Mouse (Mus musculus): Measurements from ENCODE around the gene Card6.
"Not testable (repeated sequence)": the region's sequence is repeated elsewhere in the genome, so short reads cannot be mapped to it uniquely, and the experiment has no call there.

Card6 gene

DNA sequence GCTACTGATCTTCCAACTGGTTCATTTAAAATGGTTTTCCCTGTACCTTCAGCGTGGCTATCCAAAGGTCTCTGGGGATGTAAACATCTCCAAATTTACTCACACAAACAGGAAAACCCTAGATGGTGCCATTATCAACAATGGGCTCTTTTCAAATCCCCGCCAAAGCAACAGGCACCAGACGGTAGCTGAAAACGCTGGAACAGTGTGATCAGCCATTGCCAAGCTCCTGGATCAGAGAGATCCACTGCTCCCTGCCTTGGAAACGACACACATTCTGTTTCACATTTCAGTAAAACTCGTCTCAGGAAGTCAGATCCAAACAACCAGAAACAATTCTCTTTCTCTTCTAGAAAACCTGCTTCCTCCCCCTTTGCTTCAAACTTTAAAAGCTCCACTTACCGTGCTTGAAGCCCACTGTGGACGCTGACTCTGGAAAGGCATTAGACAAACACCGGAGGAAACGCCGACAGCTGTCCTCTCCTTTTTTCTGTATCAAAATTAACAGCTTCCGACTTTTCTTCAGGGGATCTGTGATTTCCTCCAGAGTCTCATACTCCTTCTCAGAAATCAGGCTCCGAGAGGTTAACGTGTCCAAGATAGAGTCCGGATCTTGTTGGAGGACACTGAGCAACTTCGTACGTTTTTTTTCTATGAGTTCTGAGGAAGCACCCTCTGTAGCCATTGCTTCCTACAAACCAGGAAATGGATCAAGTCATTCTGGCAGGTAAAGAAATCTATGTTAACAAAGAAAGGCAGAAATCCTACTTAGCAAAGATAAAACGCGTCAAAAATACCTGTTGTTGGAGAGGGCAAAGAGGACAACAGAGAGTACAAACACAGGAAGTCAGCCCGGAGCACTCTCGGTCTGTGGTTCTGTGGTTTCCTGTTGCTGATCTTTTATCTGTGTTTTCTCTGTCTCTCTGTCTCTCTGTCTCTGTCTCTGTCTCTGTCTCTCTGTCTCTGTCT lies at the start of gene Card6:
Card6 (minus strand) TSS at position 854 of the 969 bp plus-strand sequence.
- DNase-seq = peak; percentile 30

DNA sequence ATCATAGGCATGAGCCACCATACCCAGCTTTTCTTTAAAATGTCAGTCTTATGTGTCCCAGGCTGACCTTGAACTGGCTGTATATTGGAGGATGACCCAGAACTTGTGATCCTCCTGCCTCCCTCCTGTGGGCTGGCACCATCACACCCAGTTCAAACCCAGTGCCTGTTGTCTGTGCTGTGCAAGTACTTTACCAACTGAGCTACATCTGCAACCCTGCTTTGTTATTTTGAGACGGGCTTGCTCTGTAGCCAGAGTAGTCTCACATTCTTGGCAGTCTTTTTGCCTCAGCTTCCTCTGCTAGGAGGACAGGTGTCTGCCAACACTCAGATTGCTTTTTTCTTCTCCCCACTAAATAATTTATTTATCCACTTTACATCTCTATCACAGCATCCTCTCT lies 49.0 kb upstream of the Card6 start:
- no peak for DNase-seq

DNA sequence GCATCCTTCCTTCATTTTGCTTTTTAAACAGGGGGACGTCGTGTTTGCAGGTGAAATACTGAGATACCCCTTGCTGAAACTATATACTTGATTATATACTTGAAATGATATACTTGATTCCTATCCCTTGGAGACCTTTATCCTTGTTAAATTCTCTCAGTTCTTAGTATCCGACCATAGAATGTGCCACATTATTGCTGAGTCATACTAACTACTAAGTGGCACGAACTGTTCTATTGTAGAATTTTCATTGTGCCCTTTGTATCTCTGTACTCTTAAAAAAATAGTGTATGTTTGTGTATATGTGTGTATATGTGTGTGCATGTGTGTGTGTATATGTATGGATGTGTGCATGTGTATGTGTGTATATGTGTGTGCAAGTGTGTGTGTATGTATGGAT lies 48.0 kb upstream of the Card6 start:
- no peak for DNase-seq

DNA sequence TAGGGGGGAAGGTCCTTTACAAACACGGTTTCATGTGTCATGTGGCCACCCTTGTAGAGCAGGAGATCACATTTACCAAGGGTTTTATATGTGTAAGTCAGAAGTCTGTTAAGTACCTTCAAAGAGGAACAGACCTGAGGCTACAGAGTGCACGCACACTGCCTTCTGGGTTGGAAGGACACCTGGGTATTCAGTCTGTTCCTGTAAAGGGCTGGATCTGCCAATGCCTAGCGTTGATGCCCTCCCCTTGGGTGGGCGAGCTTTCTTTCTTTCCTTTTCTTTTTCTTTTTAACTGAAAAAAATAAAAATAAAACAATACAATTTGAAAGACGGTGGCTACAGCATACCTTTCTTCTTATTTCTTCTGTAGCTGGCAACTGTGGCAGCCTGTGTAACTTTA lies 46.8 kb upstream of the Card6 start:
- no peak for DNase-seq

DNA sequence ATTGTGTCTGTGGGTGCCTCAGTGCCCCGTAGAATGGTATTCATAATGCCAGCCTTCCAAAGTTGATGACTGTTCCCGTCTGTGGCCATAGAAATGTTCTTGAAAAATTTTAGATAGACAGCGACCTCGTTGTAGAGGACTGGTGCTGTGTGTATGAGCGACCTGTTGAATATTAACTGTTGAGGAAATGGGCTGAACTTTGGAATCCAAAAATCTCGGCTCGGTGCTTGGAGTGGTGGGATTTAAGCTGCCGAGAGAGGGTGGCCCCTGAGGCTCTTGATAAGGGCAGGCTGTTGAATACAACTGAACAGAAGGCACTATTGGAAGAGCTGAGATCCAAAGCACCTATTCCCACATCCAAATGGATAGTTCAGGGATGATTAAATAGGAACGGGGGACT lies 46.3 kb upstream of the Card6 start:
- DNase-seq = no peak

DNA sequence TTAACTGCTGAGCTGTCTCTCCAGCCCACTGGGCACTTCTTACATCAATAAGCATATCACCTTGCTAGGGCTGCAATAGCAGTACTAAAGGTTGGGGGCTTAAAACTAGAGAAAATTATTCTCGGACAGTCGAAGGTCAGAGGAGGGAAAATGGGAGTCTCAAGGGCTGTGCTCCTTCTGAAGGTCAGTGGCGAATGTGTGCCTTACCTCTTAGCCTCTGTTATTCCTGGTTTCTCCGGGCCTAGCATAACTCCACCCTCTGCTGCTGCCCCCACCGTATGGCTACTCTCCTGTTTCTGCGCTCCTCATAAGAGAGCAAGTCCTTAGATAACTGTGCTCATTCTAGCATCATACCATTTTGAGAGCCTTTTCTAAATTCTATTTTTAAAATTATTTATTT lies 43.8 kb upstream of the Card6 start:
- no peak for DNase-seq

DNA sequence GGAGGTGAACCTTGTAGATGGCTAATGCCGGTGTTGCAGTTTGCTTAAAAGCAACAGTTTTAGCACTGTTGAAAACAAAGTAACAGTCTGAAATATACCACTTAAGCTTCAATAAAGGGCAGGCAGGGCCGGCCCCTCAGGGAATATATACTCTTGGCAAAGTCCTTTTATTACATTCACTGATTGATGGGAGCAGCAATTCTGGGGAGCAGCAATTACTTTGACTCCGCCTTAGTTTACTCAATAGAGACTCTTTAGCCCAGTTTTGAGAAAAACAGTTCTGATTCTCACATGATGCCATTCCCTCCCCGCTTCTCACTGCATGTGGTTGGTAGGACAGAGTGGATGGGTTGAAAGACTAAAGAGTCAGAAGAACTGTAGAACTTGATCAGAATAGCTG lies 40.8 kb upstream of the Card6 start:
- no peak for DNase-seq

DNA sequence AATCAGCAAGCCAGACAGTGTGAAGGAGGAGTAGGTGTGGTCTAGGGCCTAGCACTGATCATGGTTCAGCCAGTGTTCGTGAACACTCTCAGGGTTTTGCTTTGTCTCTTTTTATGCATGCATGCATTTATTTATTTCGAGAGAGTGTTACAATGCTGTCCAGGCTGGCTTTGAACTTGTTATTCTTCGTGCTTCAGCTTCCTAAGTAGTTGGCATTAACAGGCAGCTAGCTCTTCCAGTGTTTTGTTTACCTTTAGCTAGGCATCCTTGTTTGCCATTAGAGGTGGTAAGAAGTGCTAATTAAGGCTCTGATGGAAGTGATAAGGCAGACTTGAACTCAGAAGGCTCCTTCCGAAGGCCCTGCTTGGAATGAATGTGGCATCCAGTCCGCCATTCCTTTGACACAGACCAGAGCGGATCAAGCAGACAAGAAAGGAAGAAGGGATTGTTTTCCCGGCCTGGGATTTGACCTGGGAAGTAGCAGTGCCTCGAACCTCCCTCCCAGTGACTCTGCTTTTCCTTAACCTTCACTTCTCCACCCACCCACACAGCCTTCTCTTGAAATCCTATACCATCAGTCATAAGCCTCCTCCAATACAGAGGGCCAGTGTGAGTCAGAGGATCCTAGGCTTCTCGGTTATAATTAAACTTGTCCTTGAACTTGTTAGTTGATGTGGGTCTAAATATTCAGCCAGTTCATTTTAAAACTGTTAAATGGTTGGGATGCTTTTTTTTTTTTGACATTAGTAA lies 37.0 kb upstream of the Card6 start:
- DNase-seq = no peak

DNA sequence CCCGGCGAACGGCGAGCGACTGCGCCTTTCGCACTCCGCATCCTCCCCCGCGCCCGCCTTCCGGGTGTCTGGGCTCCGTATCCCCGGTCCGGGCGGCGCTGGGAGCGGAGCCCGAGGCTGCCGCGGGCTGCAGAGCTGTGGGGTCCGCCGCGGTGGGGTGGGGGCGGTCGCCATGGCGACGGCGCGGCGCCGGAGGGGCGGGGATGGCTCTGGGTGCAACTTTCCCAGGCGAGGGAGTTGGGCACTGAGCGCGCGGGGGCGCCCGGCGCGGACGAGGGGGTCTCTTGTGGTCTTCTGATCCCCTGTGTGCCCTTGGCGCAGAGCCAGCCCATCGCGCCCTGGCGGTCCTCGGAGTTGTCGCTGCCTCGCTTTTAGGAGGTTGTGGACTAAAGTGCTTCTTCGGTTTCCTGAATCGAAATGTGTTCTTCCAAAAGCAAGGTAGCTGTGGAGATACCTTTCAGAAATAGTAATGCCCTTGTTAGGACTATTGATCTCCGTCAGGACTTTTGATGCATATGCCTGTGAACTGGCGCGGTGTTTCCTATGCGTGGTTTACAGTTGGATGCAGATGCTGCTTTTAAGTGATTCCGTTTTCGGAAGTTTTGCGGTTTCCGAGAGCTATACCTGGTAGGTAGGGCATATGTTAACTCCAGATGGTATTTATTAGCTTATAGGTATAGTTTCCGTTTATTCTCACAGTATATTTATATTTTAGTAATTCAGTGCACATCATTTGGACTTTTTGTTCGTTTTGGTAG lies 35.9 kb upstream of the Card6 start:
- peak; percentile 75 for DNase-seq

DNA sequence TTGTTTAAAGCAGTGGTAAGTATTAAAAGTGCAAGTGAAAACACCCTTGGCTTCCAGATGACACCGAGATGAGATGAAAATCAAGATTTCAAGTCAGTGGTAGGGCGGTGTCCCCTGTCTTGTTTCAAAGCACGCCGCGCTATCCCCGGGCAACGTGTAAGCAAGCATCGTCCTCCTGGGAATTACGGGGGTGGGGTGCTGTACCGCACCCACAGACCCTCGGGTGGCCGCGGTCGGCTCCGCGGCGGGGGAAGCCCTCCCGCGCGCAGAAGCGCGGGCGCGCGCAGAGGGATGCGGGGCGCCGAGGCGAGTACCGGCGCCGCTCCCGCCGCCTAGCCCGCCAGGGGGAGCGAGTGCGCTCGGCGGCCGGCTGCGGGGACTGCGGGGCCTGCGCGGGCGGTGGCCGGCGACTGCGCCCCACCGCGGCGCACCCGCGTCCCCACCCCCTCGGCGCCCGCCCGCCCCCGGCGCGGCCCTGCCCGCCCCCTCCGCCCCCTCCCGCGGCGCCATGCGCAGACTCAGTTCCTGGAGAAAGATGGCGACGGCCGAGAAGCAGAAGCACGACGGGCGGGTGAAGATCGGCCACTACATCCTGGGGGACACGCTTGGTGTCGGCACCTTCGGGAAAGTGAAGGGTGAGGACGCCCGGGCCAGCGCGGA lies 35.2 kb upstream of the Card6 start, which contains the start of gene Prkaa1:
Prkaa1 (plus strand) TSS at position 501 of the 660 bp plus-strand sequence.
- DNase-seq = peak; percentile 76

DNA sequence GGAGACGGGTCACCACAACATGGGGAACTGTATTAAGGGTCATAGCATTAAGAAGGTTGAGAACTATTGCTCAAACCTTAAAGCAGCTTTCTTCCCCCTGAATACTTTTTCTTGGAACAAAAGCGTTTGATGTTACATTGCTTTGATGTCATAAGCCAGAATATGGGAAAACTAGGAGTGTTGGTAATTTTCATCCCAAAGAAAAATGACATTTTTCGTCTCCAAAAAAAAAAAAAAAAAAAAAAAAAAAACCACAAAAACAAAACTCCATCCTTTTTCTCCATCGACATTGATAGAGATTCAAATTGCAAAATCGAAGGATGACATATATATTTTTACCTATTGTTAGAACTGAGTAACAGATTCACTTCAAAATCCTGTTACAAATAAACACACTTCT lies 34.4 kb upstream of the Card6 start:
- DNase-seq = no peak

DNA sequence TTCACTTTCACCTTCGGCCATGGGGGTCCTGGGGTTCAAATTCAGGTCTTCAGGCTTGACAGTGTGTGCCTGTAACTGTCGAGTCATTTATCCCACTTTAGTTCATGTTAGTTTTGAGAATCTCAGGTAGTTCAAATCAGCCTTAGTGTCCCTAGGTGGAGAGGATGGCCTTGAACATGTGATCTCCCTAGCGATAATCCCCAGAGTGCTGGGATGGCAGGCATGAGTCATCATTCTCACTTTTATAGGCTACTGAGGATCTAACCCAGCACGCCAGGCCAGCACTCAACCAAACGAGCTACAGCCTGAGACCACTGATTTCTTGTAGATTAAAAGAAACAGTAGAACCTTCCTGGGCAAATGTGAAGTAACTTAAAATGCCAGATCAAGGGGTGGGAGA lies 33.7 kb upstream of the Card6 start:
- DNase-seq = no peak

DNA sequence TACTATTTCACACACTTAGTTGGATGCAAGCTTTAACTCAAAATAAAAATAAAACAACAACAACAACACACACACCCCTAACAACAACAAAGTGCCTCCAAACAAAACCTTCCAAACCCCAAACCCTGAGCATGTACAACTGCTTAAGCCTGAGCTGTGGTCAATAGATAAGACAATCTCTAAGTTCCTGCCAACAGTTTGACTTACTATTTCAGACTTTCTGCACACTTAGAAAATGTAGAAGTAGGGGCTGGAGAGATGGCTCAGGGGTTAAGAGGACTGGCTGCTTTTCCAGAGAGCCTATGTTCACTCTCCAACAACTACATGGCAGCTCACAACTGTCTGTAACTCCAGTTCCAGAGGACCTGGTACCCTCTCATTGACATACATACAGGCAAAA lies 32.0 kb upstream of the Card6 start:
- no peak for DNase-seq

DNA sequence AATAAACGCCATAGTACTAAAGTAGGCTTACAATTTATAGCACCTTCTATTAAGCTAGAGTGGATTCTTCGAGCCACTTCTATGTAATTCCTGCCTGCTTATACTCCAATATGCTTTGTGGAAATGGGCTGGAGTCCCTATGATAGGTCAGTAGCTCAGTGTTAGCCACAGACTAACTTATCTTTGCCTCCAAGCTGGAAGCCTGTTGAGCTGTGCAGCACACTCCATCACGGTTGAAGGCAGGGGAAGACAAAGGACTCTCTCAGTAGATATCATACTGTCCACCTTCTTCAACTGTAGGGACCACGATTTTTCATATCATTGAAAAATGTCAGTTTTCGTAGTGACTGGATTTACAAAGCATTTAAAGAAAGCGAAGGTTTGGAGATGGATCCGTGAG lies 31.5 kb upstream of the Card6 start:
- DNase-seq = no peak

DNA sequence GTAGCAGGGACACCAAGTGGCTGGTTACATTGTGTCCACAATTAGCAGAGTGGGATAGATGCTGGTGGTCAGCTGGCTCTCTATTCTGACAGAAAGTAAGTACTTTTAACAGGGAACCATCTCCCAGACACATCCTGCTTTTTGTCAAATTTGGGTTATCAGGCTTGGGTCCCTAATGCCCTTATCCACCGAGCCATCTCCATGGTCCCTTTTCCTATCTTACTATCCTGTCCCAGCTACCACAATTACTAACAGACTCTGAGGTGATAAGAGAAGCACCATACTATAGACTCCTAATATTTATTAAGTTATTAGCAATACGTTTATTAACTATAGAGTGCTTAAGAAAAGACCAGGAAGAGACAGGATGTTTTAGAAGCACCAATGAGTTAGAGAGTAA lies 31.0 kb upstream of the Card6 start:
- no peak for DNase-seq

DNA sequence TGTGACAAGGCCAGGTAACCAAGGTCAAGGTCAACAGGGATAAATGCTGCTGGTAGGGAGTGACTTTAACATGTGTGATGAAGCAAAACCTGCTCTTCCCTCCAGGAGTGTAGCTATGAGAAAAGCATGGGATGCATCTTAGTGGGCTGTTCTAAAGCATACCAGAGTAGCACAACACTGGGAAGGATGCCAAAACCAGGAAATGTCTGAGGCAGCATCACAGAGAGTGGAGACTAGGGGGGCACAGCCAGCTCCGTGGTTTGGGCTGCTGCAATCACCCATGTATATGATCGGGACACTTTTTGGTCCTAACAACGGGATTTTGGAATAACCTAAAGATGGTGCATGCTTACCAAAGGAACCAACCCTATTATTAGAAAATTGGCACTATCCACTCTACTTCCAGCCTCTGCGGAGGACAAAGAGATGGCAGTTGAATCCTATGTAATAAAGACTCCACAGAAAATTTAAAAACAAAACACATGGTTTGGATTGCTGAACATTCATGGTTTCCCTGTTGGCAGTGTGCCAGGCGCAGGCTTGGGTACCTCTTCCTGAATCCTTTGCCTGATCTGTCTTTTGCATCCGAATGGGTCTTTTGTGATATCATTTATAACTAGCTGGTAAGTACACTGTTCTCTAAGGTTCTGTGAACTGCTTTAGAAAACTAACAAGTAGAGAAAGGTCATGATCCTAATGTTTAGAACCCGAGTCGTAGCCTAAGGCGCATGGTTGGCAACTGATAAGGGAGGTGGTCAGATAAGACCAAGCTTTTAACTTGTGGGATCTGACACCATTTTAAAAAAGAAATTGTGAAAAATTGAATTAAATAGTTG lies 29.9 kb upstream of the Card6 start:
- no peak for DNase-seq

DNA sequence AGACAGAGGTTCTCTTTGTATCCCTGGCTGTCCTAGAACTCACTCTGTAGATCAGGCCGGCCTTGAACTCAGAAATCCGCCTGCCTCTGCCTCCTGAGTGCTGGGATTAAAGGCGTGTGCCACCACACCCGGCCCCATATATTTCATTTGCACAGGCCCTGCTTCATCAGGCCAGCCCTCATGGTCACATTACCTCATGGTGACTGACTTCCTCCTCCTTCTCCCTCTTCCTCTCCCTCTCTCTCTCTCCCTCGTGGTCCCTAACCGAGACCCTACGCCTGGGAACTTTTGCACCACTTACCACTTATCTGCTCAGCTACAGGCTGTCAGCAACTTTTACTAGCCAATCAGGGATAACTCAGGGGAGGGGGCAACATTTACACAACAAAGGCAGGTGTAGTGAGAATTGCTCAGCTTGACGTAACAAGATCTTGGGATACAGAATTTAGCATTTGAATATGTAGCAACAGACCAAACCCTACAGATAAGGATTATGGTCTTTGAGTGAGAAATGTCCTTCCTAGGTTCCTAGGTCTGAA lies 26.7 kb upstream of the Card6 start:
- DNase-seq = no peak

DNA sequence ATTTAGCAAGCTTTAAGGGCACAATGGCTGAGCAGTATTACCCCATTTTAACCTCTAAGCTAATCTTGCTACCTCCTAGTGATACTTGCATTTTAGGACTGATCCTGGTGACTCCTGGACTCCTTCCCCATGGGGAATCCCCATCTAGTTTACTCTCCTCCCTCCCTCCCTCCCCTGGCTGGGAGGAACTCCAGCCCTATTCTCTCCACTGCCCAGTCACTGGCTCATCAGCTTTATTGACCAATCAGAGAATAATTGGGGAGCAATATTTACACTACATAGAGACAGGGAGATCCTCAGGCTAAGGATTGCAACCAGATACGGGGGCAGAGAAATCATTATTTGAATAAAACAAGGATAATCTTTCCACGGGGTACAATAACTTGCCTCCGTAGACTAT lies 25.8 kb upstream of the Card6 start:
- no peak for DNase-seq

DNA sequence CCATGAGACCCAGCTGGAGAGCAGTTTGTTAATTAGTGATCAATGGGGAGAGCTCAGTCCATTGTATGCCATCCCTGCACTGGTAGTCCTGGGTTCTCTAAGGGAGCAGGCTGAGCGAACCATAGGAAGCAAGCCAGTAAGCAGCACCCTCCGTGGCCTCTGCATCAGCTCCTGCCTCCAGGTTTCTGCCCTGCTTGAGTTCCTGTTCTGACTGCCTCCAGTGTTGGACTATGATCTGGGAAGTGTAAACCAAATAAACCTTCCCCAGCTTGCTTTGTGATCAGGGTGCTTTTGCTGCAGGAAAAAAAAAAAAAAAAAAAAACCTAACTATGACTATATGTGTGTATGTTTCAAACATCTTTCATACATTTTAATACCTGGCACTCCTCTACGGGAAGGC lies 25.0 kb upstream of the Card6 start:
- DNase-seq = no peak

DNA sequence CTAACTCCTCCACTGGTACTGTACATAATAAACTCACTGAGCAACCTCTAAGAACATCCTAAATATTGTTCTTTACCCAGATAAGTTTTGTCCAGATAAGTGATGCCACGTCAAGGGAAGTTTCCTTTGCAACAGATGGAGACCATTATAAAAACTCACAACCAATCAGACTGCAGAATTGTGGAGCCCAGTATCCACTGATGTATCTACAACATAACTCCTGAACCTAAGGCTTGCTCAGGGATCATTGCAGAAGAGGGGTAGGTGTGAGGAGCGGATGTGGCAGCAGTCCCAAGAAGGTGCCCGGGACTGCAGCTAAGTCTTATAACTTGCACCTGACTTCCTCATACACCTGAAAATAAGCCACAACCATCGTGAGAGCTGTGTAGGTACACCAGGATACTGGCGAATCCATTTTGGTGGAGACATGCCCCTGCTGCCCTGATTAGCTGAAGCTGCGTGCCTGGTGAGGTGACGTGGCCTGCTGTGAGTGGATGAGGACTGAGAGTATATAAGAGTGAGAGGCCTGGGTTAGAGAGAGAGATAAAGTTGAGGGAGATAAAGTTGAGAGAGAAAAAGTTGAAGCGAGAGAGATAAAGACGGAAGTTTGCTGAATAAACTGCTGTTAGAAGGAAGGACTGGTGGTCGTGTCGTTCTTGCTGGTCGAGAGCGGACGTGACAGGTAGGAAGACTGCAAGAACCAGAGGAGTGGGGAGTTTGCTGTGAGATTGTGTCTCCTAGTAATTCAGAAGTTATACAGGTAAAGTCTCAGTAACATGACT lies 22.7 kb upstream of the Card6 start:
- not testable (repeated sequence) for DNase-seq
